Mouse (Mus musculus): ENCODE data around the gene Cmtm8.

- TF ChIP-seq CTCF (IDR thresholded peaks at IDR 0.05; ENCODE audit: borderline replicate concordance, extremely low read depth, insufficient read depth, insufficient read length) (no peak), POLR2A (IDR thresholded peaks at IDR 0.05; ENCODE audit: borderline replicate concordance, extremely low read depth, insufficient read depth, insufficient read length, poor library complexity, severe bottlenecking) (peak; percentile 54; the same call in 1 of the 2 replicates)
Observed at GRCm38 (mm10) chr9:114781526-114782212, 62.3 kb downstream of the Cmtm8 start, which contains the start of gene Cmtm7.
